Mouse (Mus musculus) retina, adult 2 months (tissue): ENCODE measurements around the gene 4930523C07Rik.

Experiments
- DNase-seq: peaks from one replicate; pipeline ENCODE4 v3.0.0-alpha.2; 2012; ENCODE audit warnings: low read depth, low spot score

The 4930523C07Rik gene

GRCm38 (mm10) chr1:160099659-160100302, 55.6 kb downstream of the 4930523C07Rik start:
- DNase-seq = no peak

GRCm38 (mm10) chr1:160100996-160101395, 56.8 kb downstream of the 4930523C07Rik start:
- DNase-seq = no peak

- DNase-seq = no peak
These were observed 61.2 kb downstream of the 4930523C07Rik start for GRCm38 (mm10) chr1:160105426-160105825.

GRCm38 (mm10) chr1:160108604-160109003, 64.4 kb downstream of the 4930523C07Rik start:
- DNase-seq = no peak

- no peak for DNase-seq
These were observed 79.8 kb downstream of the 4930523C07Rik start for GRCm38 (mm10) chr1:160123957-160124356.
